Mouse (Mus musculus) erythroblast, adult 5-6 weeks (primary cell): ENCODE results near the gene Olfr1283. TPM values are rescaled to one million over a fixed set of nuclear protein-coding genes. Genes with fewer than 3 reads are reported as not detected.
"Not testable (repeated sequence)": the region's sequence is repeated elsewhere in the genome, so short reads cannot be mapped to it uniquely, and the experiment has no call there.

Experiments
- ATAC-seq: replicated peaks from 2 replicates; pipeline ENCODE4 v1.8.0; 2016; ENCODE audit warnings: moderate number of reproducible peaks, mild to moderate bottlenecking, moderate TSS enrichment, inconsistent platforms; ENCODE audit not compliant: poor library complexity, low FRiP score, severe bottlenecking
- total RNA-seq, 2 experiments: library from RNA; stranded (forward) in 1 of 2; stranded (reverse) in 1 of 2; fragments of 150-400 nt in 1 of 2; fragments of 200-764, 138-1000 nt in 1 of 2; gene quantifications; 2 replicates each; pipeline versions ENCODE4 v1.2.3 to v1.2.4; 2015 to 2017; ENCODE audit warnings: low replicate concordance in 2 of 2

Gene Olfr1283
- total RNA-seq (2015; ENCODE audit: low replicate concordance): not detected in 2 replicates
- not detected in 2 replicates for total RNA-seq (2017; ENCODE audit: low replicate concordance)

DNA sequence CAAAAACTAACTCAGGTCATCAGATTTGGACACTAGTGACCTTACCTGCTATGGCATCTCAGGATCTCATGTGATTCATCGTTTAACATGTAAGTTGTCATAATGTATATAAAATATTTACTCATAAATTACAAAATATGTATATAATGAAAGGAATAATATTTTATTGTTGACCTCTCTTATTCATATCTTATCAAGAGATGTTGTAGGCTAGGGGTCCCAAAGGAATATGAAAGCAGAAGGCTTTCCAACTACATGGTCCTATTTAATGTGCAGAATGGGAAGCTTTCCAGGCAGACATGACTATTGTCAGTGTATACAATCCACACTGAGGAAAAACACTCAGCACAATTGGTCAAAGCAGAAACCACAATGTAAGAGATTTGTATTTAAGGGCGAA is at the start of gene Olfr1283:
Gene Olfr1283 (plus strand): TSS at position 301 of the 400 bp plus-strand sequence.
- no peak for ATAC-seq

DNA sequence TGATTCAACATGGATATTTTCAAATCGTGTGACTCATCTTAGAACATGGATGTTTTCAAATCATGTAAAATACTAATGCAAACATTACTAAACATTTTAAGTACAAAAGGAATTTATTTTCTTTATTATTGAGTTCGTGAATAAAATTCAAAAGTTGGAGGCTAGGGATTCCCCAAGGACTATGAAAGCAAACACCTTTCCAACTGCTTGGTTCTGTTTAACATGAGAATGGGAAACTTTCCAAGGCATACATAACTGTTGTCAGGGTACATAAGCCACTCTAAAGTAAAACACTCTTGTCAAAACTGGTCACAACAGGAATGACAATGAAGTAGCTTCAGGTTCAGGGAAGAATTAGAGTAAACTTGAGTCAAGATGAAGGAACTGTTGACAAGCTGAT is 40.4 kb upstream of the Olfr1283 start, which contains the start of gene Olfr1281:
Gene Olfr1281 (plus strand): TSS at position 301 of the 400 bp plus-strand sequence.
- ATAC-seq: no peak

DNA sequence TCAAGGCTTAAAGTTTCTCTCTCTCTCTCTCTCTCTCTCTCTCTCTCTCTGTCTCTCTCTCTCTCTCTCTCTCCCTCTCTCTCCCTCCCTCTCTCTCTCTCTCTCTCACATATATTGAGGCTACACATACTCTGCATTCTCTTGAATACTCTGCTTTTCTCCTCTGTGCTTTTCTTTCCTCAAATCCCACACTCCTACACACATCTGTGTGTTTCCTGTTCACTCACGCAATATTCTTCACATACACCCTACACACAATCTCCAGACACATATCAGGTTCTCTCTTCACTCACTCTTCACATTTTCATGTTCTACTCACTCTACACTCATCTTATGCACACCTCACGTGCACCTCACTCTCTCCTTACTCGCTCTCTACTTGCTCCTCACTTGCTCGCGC is 32.9 kb upstream of the Olfr1283 start:
- not testable (repeated sequence) for ATAC-seq

DNA sequence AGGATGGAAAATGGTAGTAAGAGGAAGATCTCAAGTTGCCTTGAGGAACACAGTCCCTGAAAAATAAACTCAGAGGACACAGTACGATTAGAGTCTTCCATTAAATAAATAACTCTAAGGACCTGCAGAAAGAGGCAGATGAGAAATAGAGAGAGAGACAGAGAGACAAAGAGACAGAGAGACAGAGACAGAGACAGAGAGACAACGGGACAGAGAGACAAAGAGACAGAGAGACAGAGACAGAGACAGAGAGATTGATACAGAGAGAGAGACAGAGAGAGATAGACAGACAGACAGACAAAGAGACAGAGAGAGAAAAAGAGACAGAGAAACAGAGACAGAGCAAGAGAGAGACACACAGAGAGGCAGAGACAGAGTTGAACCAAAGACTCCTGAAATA is 30.6 kb upstream of the Olfr1283 start, which contains the start of gene Olfr1282:
Gene Olfr1282 (minus strand): TSS at position 101 of the 400 bp plus-strand sequence.
- no peak for ATAC-seq

DNA sequence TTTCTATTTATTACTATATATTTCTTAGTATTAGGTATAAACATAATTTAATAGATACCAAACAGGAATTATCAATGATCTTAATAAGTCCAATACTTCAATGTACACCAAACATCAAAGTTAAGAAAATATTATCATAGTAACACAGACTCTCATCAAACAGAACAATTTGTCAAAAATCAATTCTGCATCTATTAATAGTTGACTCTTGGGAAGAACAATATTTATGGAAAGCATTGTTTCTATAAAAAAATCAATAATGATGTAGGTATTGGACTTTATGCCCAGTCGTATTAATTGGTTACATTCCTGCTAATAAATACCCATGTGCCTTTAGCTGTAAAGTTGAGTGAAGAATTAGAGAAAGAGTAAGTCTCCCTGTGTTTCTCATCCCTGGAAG is 8.6 kb downstream of the Olfr1283 start, which contains the start of gene Olfr1284:
Gene Olfr1284 (plus strand): TSS at position 301 of the 400 bp plus-strand sequence.
- ATAC-seq: no peak

Other genes with a start within 250 kb of the Olfr1283 start
- not detected in 2 replicates for gene Gm15130, start 213.9 kb upstream of the Olfr1283 start, total RNA-seq (2015; ENCODE audit: low replicate concordance)
- gene Gm15130, start 213.9 kb upstream of the Olfr1283 start, total RNA-seq (2017; ENCODE audit: low replicate concordance): not detected in 2 replicates
- gene 4930430A15Rik, start 137.2 kb upstream of the Olfr1283 start, total RNA-seq (2015; ENCODE audit: low replicate concordance): not detected in 2 replicates
- gene 4930430A15Rik, start 137.2 kb upstream of the Olfr1283 start, total RNA-seq (2017; ENCODE audit: low replicate concordance): not detected in 2 replicates
- not detected in 2 replicates for gene Olfr1275, start 131.5 kb upstream of the Olfr1283 start, total RNA-seq (2015; ENCODE audit: low replicate concordance)
- gene Olfr1275, start 131.5 kb upstream of the Olfr1283 start, total RNA-seq (2017; ENCODE audit: low replicate concordance): not detected in 2 replicates
- gene Olfr1276, start 112.3 kb upstream of the Olfr1283 start, total RNA-seq (2015; ENCODE audit: low replicate concordance): not detected in 2 replicates
- not detected in 2 replicates for gene Olfr1276, start 112.3 kb upstream of the Olfr1283 start, total RNA-seq (2017; ENCODE audit: low replicate concordance)
- not detected in 2 replicates for gene Olfr1277, start 92.7 kb upstream of the Olfr1283 start, total RNA-seq (2015; ENCODE audit: low replicate concordance)
- gene Olfr1277, start 92.7 kb upstream of the Olfr1283 start, total RNA-seq (2017; ENCODE audit: low replicate concordance): not detected in 2 replicates
- gene Olfr1278, start 76.7 kb upstream of the Olfr1283 start, total RNA-seq (2015; ENCODE audit: low replicate concordance): not detected in 2 replicates
- gene Olfr1278, start 76.7 kb upstream of the Olfr1283 start, total RNA-seq (2017; ENCODE audit: low replicate concordance): 0.14 TPM in 1 of 2 replicates, not detected in the other
- gene Olfr1279, start 66.2 kb upstream of the Olfr1283 start, total RNA-seq (2015; ENCODE audit: low replicate concordance): not detected in 2 replicates
- gene Olfr1279, start 66.2 kb upstream of the Olfr1283 start, total RNA-seq (2017; ENCODE audit: low replicate concordance): not detected in 2 replicates
- not detected in 2 replicates for gene Olfr1280, start 52.8 kb upstream of the Olfr1283 start, total RNA-seq (2015; ENCODE audit: low replicate concordance)
- not detected in 2 replicates for gene Olfr1280, start 52.8 kb upstream of the Olfr1283 start, total RNA-seq (2017; ENCODE audit: low replicate concordance)
- not detected in 2 replicates for gene Olfr1281, start 40.3 kb upstream of the Olfr1283 start, total RNA-seq (2015; ENCODE audit: low replicate concordance)
- gene Olfr1281, start 40.3 kb upstream of the Olfr1283 start, total RNA-seq (2017; ENCODE audit: low replicate concordance): not detected in 2 replicates
- not detected in 2 replicates for gene Olfr1282, start 30.7 kb upstream of the Olfr1283 start, total RNA-seq (2015; ENCODE audit: low replicate concordance)
- not detected in 2 replicates for gene Olfr1282, start 30.7 kb upstream of the Olfr1283 start, total RNA-seq (2017; ENCODE audit: low replicate concordance)
- not detected in 2 replicates for gene Olfr1284, start 8.7 kb downstream of the Olfr1283 start, total RNA-seq (2015; ENCODE audit: low replicate concordance)
- gene Olfr1284, start 8.7 kb downstream of the Olfr1283 start, total RNA-seq (2017; ENCODE audit: low replicate concordance): 1.5 TPM in 1 of 2 replicates, not detected in the other
- not detected in 2 replicates for gene Olfr1286, start 56.3 kb downstream of the Olfr1283 start, total RNA-seq (2015; ENCODE audit: low replicate concordance)
- not detected in 2 replicates for gene Olfr1286, start 56.3 kb downstream of the Olfr1283 start, total RNA-seq (2017; ENCODE audit: low replicate concordance)
- not detected in 2 replicates for gene Olfr1287, start 82.4 kb downstream of the Olfr1283 start, total RNA-seq (2015; ENCODE audit: low replicate concordance)
- not detected in 2 replicates for gene Olfr1287, start 82.4 kb downstream of the Olfr1283 start, total RNA-seq (2017; ENCODE audit: low replicate concordance)
- not detected in 2 replicates for gene Olfr1288, start 107.3 kb downstream of the Olfr1283 start, total RNA-seq (2015; ENCODE audit: low replicate concordance)
- gene Olfr1288, start 107.3 kb downstream of the Olfr1283 start, total RNA-seq (2017; ENCODE audit: low replicate concordance): not detected in 2 replicates
- gene Olfr1289, start 114.0 kb downstream of the Olfr1283 start, total RNA-seq (2015; ENCODE audit: low replicate concordance): not detected in 2 replicates
- gene Olfr1289, start 114.0 kb downstream of the Olfr1283 start, total RNA-seq (2017; ENCODE audit: low replicate concordance): not detected in 2 replicates
- not detected in 2 replicates for gene Olfr1290, start 127.0 kb downstream of the Olfr1283 start, total RNA-seq (2015; ENCODE audit: low replicate concordance)
- gene Olfr1290, start 127.0 kb downstream of the Olfr1283 start, total RNA-seq (2017; ENCODE audit: low replicate concordance): not detected in 2 replicates
- not detected in 2 replicates for gene Olfr1291-ps1, start 130.4 kb downstream of the Olfr1283 start, total RNA-seq (2015; ENCODE audit: low replicate concordance)
- not detected in 2 replicates for gene Olfr1291-ps1, start 130.4 kb downstream of the Olfr1283 start, total RNA-seq (2017; ENCODE audit: low replicate concordance)
- gene Olfr1293-ps, start 158.4 kb downstream of the Olfr1283 start, total RNA-seq (2015; ENCODE audit: low replicate concordance): not detected in 2 replicates
- not detected in 2 replicates for gene Olfr1293-ps, start 158.4 kb downstream of the Olfr1283 start, total RNA-seq (2017; ENCODE audit: low replicate concordance)
- not detected in 2 replicates for gene Olfr1294, start 173.5 kb downstream of the Olfr1283 start, total RNA-seq (2015; ENCODE audit: low replicate concordance)
- gene Olfr1294, start 173.5 kb downstream of the Olfr1283 start, total RNA-seq (2017; ENCODE audit: low replicate concordance): not detected in 2 replicates
- not detected in 2 replicates for gene Olfr1295, start 202.9 kb downstream of the Olfr1283 start, total RNA-seq (2015; ENCODE audit: low replicate concordance)
- not detected in 2 replicates for gene Olfr1295, start 202.9 kb downstream of the Olfr1283 start, total RNA-seq (2017; ENCODE audit: low replicate concordance)